Mouse (Mus musculus): ENCODE measurements around the gene Pakap.

Pakap gene

GRCm38 (mm10) chr4:57672996-57673906 lies 105.3 kb downstream of the Pakap start:
- DNase-seq (ENCODE audit: low read depth, low spot score): peak; percentile 79

- DNase-seq (ENCODE audit: low read depth, low spot score): no peak
Measured at GRCm38 (mm10) chr4:57674351-57674750, 106.4 kb downstream of the Pakap start.

DNA sequence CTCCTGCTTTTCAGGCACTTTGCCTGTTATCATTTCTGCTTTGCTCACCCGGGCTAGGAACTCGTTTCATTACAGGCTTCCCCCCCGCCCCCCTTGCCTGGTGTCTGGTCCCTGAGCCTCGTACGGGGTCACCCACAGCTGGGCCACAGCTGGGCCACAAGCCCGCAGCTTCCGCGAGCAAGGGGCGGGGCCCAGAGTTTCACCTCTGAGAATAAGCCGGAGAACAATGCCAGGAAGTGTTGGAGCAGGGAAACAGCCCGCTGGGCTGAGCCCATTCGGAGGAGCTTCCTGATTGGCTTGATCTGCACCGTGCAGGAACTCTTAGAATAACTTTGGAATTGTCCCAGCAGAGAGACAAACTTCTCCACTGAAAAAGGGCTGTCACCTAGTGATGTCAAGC lies 107.4 kb downstream of the Pakap start:
- DNase-seq (ENCODE audit: low read depth, low spot score): no peak

GRCm38 (mm10) chr4:57677916-57678315 lies 109.9 kb downstream of the Pakap start:
- no peak for DNase-seq (ENCODE audit: low read depth, low spot score)

DNA sequence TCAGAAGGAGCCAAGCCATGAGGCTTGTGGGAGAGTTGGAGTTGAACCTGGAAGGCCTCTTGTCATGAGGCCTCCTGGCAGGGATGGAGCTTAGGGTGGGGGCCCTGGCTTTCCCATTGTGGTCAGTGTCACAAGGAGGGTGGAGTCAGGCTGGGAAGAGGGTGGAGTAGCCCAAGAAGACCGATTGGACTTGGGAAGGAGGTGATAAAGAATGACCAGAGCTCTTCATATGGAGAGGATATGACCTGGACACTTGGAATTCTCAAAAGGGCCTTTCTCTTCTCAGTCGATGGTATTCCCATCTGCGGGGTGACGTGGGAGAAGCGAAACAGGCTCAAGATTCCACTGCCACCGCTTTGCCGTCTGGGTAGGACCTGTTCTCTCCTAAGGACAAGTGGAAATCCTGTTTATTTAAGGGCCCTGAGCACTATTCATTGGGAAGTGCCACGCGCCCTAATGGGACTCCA lies 111.0 kb downstream of the Pakap start:
- DNase-seq (ENCODE audit: low read depth, low spot score): no peak

GRCm38 (mm10) chr4:57680186-57680585 lies 112.2 kb downstream of the Pakap start:
- no peak for DNase-seq (ENCODE audit: low read depth, low spot score)

DNA sequence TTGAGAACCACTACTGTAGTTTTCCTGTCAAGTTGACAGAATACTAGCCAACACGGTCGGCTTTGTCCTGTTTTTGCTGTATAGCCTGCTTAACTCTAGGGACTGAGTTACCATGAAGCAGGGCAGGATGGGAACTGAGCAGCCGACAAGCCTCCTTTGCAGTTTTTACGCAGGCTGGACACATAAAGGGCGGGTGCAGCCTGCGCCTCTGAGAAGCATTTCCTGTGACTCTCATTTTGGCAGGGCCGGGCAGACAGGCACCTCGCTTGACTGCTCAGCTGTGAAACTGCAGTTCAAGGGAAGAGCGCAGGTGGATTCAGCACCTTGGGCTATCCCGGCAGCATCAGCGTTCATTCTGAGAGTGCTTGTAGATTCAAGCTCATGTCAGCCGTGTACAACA lies 113.5 kb downstream of the Pakap start:
- peak; percentile 34 for DNase-seq (ENCODE audit: low read depth, low spot score)

DNA sequence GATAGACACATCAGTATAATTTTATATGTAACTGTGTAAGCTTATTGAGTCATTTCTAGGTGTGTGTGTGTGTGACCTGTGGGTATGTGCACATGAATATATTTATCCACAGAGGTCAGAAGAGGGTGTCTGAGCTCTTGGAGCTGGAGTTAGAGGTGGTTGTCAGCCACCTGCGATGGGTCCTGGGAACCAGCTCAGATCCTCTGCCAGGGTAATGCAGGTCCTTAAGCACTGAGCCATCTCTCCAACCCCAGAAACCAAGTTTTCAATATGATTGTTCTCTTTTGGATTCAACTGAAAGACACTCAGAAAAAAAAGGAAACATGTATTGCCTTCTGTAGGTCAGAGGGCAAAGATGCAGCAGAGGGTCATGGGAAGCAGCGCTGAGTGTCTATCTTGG lies 114.4 kb downstream of the Pakap start:
- no peak for DNase-seq (ENCODE audit: low read depth, low spot score)

GRCm38 (mm10) chr4:57682944-57683343 lies 115.0 kb downstream of the Pakap start:
- DNase-seq (ENCODE audit: low read depth, low spot score): no peak

DNA sequence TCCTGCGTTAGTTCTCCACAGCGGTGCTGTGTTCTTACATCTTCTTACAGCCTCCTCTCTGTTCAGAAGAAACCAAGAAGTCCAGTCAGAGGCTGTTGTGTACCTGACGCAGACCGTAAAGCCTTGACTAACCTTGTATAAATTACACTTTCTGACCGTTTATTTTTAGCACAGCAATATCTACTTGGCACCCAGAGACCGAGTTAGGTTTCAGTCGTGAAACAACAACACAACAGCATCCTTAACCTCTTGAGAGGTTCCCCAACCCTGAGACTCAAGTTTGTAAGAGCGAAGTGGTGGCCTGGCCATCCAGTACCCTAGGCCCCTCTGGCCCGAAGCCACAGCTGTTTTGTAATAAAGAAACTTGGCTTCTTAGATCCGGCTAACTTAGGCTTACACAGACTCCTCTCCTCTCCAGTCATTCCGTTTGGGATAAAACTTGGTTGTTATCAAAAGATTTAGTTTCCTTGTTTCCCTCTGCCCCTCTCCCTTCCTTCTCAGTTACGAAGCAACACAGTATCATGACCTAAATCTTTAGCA lies 116.8 kb downstream of the Pakap start:
- no peak for DNase-seq (ENCODE audit: low read depth, low spot score)

GRCm38 (mm10) chr4:57686736-57687135 lies 118.8 kb downstream of the Pakap start:
- no peak for DNase-seq (ENCODE audit: low read depth, low spot score)

DNA sequence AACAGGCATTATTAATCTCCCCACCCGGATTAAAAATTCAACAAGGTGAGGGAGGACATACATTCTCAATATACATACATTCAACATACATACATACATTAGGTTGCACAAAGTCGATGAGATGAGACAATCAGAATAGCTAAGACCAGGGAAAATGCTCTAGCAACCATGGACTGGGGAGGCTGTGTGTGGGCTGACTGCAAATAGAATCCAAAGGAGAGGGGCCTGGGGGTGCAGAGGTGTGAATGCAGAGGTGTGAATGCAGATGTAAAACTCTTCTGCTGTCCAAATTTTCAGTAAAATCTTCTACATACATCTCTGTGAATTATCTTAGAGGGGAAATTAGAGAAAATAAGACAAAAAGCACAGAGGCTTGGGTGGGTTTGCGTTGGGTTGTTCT lies 119.6 kb downstream of the Pakap start:
- DNase-seq (ENCODE audit: low read depth, low spot score): no peak

DNA sequence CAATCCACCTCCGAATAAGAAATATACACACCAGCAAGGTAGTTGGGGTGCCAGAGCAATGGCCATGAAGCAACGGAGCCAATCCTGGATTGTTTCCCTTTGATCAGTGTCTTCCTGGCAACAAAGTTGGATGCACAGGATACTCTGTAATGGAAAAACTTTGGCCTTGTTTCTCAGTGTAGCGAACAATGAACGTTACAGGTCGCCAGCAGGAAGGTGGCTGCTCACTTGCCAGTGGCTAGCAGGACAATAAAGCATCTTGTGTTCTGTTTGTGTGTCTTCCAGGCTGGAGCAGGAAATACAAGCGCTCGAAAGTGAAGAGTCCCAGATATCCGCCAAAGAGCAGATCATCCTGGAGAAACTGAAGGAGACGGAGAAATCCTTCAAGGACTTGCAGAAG lies 120.2 kb downstream of the Pakap start:
- DNase-seq (ENCODE audit: low read depth, low spot score): no peak

DNA sequence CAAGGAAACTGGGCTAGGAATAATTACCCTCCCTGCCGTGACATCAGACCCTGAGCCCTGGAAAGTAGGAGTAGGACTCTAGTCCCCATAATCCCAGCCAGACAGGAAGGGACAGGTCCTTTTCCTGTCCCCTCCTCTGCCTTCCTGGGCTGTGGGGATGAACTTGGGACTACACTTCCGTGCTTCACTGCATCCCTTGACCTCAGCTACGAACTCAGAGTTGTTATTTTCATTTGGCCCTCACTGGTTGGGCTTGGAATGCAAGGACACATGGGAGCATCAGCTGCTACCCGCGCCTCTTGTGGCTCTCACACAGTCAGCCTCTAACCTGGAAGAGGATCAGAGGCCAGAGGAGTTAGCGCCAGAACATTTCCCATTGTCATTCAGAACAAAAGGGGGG lies 122.0 kb downstream of the Pakap start:
- DNase-seq (ENCODE audit: low read depth, low spot score): no peak

DNA sequence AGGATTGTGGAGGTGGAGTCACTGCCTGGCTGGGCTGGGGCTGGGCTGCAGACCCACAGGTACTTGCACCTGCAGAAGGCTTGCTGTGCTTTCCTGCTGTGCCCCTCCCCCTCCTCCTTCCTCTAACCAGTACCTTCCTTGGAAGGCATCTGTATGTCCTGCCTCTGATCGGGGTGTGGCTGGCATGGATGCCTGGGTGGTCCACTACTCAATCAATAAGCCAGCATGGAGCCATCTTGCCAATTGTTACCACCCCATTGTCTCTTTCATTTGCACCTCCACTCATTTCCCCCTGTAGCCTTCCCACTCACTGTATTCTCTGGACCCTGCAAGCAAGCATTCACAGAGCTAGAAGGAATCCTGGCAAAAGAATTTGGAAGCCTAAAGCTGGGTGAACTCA lies 122.8 kb downstream of the Pakap start:
- DNase-seq (ENCODE audit: low read depth, low spot score): no peak

DNA sequence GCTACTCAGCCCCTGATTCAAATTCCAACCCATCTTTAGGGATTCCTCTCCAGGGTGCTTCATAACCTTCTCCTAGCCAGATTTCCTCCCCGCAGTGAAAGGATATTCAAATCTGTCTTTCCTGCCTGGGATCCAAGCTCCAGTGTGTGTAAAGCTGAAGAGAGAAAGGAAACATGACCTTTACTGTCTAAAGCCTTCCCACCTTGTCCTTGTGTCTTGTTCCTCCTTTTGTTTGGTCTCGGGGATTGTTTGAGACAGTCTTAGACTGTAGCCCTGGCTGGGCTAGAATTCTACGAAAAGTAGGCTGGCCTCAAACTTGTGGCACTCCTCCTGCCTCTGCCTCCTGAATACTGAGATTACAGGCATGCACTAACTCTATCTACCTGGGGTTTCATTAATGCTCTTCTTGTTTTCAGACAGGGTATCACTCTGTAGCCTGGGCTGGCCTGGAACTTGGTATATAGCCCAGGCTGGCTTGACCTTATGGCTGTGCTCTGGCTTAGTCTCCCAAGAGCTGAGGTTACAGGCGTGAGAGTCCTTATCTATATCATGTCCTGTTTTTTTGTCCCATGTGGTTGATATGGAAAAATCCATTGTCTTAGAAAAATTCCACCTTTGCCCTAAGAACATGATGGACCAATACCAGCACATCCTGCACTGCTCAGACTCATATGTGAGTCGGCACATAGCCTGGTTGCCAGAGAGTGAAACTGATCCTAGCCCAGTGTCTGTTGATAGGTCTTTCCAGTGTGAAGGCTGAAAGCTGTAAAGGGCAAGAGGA lies 126.6 kb downstream of the Pakap start:
- no peak for DNase-seq (ENCODE audit: low read depth, low spot score)

DNA sequence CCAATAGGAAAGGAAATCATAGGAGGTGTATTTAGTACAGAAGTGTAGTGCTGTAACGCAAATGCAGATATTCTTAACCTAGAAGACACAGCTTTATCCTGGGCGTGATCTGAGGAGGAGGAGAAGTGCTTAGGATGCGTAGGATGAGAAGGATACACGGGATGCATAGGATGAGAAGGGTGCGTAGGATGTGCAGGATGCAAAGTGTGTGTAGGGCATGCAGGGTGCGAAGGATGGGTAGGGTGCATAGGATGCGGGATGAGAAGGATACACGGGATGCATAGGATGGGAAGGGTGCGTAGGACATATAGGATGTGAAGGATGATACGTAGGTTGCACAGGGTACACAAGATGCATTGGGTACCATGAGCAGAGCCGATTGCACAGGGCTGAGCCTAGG lies 129.0 kb downstream of the Pakap start:
- DNase-seq (ENCODE audit: low read depth, low spot score): no peak

DNA sequence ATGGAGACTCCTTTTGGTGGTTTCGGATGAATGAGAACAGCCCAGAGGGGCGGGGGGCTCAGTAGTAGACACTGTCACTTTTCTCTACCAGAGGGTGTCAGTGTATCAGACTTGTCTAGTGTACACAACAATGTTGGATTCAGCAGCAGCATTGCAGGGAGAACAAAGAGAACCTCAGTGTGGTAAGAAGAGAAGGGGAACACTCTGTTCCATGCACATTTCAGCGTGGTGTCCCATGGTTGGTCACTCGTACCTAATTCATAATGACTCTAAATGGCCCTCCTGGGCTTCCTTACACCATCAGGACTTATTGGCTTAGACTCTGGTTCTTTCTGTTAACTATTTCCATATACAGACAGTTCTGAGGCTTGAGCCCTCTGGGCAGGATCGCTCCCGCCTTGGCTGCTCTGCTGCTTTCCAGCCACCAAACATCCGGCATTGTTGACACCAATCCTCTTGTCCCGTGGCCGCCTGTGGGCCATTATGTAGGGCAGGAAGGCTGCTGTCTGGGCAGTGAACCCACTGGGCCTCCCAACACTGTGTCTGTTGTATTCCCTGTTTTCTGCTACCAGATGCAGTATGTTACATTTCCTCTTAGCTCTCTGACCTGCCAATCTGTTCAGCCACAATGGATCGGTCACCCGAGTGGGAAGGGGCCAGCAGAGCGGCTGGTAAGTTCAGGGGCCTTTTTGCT lies 130.1 kb downstream of the Pakap start:
- no peak for DNase-seq (ENCODE audit: low read depth, low spot score)

- no peak for DNase-seq (ENCODE audit: low read depth, low spot score)
Measured at GRCm38 (mm10) chr4:57701576-57701975, 133.6 kb downstream of the Pakap start.

DNA sequence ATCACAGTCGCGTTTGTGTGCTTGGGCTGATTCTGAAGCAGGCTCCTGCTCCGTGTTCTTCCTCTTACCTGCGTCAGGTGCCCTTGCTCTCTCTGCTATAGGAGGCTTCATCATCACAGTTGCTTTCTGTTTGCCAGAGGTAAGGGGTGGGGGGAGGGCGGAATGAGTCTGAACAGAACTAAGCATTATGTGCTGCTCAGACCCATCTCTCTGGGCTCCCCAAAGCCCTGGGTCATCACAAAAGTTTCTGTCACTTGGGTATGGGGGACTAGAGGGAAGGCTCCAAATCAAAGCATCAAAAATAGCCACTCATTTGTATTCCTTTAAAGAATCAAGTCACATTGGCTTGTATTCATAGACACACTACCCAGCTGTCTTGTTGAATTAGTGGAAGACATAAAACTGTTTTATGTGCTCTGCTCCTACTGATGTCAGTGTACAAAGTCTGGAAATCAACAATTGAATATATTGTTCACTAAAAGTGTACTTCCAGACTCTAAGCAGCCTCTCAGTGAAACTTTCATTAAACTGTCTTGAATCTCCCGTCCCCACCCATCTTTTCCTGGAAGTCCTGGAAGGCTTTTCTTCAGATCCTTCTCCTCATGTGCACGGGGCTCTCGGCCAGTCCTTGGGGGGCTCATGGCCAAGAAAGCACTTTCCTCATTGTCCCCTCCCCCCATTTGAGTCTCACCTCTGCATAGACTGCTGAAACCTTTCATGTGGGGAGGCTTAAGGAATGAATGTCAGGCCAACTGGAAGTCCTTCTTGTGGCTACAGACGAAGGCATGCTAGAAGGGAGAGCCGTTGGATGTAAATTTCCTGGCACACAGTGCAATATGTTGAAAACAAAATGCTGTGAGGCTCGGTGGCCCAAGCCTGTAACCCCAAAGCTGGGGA lies 135.8 kb downstream of the Pakap start:
- no peak for DNase-seq (ENCODE audit: low read depth, low spot score)

DNA sequence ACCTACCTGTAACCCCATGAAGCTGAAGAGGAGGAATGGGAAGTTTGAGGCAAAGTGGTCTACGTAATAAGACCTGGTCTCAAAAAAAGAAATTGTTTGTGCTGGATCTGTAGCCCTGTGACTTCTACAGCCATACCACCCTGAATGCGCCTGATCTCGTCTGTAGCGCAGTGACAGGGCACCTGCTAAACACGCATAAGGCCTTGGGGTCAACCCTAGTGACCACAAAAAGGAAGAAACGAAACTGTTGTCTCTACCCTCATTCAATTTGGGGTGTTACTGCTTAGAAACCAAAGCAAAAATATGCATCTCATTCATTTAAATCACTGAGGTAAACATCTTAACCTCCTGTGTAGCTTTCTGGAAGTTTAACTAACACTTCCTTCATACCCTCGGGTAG lies 136.6 kb downstream of the Pakap start:
- DNase-seq (ENCODE audit: low read depth, low spot score): no peak
